ENCODE assay signal across 21 mouse cellular contexts in genomic region chr2:156646877-156647276, GRCm38 (mm10).
"Had no signal": no experiment of that assay in that cellular context is flagged by ENCODE, and none has a peak within 500 bp of the region (broad histone marks: within the 10 kb centered on the region; RNA-seq: fewer than 3 reads in every experiment).

No protein-coding gene starts in this region.

- ATAC-seq: hindbrain, embryonic 16.5 days; hindbrain, postnatal 0 days; inflammation-experienced regulatory T-cells, adult 6 months; intestine, embryonic 15.5 days; intestine, embryonic 16.5 days; intestine, postnatal 0 days had no signal

- DNase-seq: heart, postnatal 10 days; heart, postnatal 14 days; heart, postnatal 36 days; heart, postnatal 4 days; kidney, adult 11 months; kidney, adult 18-20 months; kidney, adult 2 months; kidney, adult 8-10 months; kidney, adult 9 months; kidney, postnatal 10 days; kidney, postnatal 14 days; kidney, postnatal 25 days; kidney, postnatal 36 days; kidney, postnatal 4 days; layer of hippocampus, postnatal 36 days had no signal
